Mouse (Mus musculus) C2C12 (cell line): Measurements from ENCODE around the gene Tex11.
"Not testable (repeated sequence)": the region's sequence is repeated elsewhere in the genome, so short reads cannot be mapped to it uniquely, and the experiment has no call there.

ENCODE experiments used
- CTCF ChIP-seq: IDR thresholded peaks from one replicate; pipeline ENCODE4 v1.5.1; 2011; ENCODE audit not compliant: control insufficient read depth, insufficient read depth, insufficient read length
- MAX ChIP-seq: IDR thresholded peaks from one replicate; pipeline ENCODE4 v1.6.1; 2011; ENCODE audit warnings: mild to moderate bottlenecking, control low read depth

DNA sequence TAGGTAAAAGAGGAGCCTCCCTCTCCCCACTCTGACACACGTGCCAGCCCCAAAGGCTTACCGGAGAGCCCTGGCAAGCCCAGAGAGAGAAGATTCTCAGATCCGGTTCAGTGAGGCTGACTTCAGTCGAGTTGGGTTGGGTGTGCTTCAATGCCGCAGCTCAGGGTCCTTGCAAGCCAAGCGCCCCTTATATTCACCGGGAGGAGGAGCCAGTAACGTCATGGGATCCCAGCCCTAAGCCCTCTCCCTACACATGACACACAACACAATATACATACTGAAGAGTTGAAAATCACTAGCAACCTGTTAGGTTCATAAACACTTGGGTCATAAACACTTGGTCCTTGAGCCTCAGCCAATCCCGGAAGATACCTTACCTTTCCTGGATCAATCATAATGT is 25.7 kb upstream of the Tex11 start:
- not testable (repeated sequence) for TF ChIP-seq CTCF, MAX
